Mouse (Mus musculus): ENCODE measurements at regions not wholly inside any gene's neighbourhood (a gene's known extent, or its start where the extent isn't known, plus 50 kb on each side); places are given as distances from the start of the nearest gene placed in this dataset.

DNA sequence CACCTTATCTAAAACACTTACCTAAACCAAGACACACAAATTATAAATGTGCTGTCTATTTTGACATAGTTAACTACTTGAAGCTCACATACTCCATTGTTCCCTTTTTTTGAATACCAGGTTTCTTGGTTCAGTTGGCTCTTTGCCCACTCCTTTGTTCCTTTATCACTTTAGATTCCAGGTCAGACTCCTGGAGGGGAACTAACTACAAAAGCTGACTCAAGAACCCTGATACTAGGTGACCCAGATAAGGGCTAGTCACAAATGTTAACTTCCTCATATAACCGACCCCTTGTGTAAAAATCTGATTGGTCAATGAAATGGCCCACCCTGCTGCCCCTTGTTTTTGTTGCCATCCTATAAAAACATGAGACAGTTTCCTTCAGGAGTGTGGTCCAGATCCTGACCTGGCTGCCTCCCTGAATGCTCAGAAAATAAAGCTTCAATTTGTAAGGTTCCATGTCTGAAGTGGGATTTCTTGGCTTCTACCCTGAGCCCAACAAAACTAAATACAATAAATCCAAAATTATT, 593.9 kb downstream of the Slco4c1 start:
- no peak for DNase-seq (ENCODE audit: low read depth)

DNA sequence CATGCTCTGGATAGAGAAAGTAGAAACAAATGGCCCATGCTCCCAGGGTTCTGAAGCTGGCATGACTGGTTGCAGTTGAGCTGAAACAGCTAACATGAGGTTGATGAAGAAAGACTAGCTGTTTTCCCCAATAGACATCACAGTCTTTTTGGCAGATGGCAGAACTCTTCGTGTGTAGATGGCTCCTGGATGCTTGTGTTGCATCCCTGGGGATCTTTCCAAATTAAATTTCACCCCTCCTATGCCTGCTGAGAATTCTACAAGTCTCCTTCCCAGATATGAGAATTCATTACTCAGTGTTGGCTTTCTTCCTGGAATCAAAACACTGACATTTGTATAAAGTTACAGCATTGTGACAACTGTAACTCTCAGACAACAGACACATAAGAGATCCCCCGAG, 595.3 kb downstream of the Slco4c1 start:
- DNase-seq (ENCODE audit: low read depth) = no peak
